Mouse (Mus musculus): ENCODE data around the gene Tmem144. TPM values are rescaled to one million over a fixed set of nuclear protein-coding genes. Genes with fewer than 3 reads are reported as not detected.

The Tmem144 gene
- 2.0 and 3.3 TPM in 2 replicates for polyA plus RNA-seq (2016; fragmentation: Nextera tagmentation; extraction: Ambion mirVana)

DNA sequence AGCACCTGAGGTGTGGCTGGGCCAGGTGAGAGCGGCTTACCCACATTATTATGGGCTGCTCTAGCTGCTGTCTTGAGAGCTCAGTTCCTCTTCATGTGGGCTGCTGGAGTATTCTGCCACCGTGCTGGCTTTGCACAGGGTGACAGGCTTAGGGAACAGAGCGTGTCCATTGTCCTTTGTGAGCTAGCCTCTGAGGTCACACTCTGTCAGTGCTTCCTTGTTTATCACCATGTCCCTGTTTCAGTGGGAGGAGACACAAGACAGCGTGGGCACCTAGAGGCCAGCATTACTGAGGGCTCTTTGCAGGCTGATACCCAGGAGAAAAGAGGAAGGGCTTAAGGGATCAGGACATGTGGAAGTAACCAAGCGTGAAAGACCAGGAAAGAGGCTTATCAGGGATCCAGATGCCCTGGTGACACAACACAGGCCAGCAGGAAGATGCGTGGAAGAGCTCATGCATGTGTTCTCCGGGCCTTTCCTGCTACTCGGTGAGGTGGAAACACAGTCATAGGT is at the start of gene Tmem144:
TSS of gene Tmem144 (minus strand) at position 120 of the 513 bp plus-strand sequence.
- Histone ChIP-seq H3K4me1 (0 out of 2 replicates have a peak, but pooled peaks cover 5% of the 10 kb centered on the region), H3K9ac (no peak within 1 kb of the TSS), H3K4me3 (no peak within 1 kb of the TSS), H3K27me3 (no peaks in the 10 kb centered on the region), H3K9me3 (replicated peaks) (no peaks in the 10 kb centered on the region), H3K27ac (no peak within 1 kb of the TSS), H3K4me2 (replicated peaks) (no peak within 1 kb of the TSS), H3K36me3 (no peaks in the 10 kb centered on the region)
- 55% methylated on average over 8 of the region's 8 CpGs for WGBS
- ATAC-seq (ENCODE audit: low FRiP score) = peak; percentile 21; the same call in 1 of the 2 replicates

- Histone ChIP-seq H3K36me3 (no peaks in the 10 kb centered on the region), H3K27me3 (no peaks in the 10 kb centered on the region), H3K27ac (no peak overlapping the region), H3K4me3 (no peak overlapping the region), H3K9me3 (replicated peaks) (no peaks in the 10 kb centered on the region), H3K9ac (no peak overlapping the region), H3K4me2 (replicated peaks) (no peak overlapping the region), H3K4me1 (no peaks in the 10 kb centered on the region)
- ATAC-seq (ENCODE audit: low FRiP score) = no peak
- WGBS = 90% methylated on average over 4 of the region's 4 CpGs
These were observed 49.2 kb upstream of the Tmem144 start for GRCm38 (mm10) chr3:79901734-79902133.

GRCm38 (mm10) chr3:79901321-79901720 is 48.7 kb upstream of the Tmem144 start:
- no peak for ATAC-seq (ENCODE audit: low FRiP score)
- 89% methylated on average over 6 of the region's 6 CpGs for WGBS
- Histone ChIP-seq H3K4me1 (no peaks in the 10 kb centered on the region), H3K27ac (no peak overlapping the region), H3K4me2 (replicated peaks) (no peak overlapping the region), H3K27me3 (no peaks in the 10 kb centered on the region), H3K4me3 (no peak overlapping the region), H3K9me3 (replicated peaks) (no peaks in the 10 kb centered on the region), H3K36me3 (no peaks in the 10 kb centered on the region), H3K9ac (no peak overlapping the region)

DNA sequence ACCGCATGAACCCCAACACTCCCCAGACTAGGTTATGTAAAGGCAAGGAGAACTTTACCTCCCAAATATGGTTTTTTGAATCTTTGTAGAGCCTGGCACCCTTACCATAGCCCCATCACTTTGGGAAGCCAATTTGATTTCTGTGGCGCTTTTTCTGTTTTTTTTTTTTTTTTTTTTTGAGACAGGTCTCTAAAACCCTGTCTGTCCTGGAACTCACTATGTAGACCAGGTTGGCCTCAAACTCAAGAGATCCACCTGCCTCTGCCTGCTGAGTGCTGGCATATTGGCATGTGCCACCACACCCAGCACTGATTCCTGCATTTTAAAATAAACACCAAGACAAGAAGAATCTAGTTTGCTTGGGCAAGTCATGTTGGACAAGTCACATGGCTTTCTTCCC is 47.9 kb upstream of the Tmem144 start:
- no peak overlapping the region for H3K4me3 ChIP-seq
- H3K27me3 ChIP-seq = no peaks in the 10 kb centered on the region
- ATAC-seq (ENCODE audit: low FRiP score) = no peak

DNA sequence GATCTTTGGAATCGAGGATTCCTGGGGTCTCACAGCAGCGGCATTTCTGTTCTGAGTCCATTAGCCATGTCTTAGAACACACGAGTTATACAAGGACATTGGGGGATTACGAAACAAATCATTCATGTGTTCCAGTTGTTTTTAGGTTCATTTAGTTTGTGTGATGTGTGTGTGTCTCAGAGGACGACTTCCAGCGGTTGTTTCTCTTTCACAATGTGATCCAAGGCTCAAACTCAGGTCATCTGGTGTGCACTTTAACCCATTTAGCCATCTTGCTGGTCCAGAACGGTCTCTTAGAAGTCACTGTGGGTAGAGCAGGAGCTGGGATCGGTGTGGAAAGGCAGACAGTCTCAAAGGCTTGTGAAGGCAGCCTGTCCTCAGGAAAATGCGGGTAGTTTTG is 47.3 kb upstream of the Tmem144 start:
- Histone ChIP-seq H3K4me1 (no peaks in the 10 kb centered on the region), H3K9ac (no peak overlapping the region), H3K27me3 (no peaks in the 10 kb centered on the region), H3K36me3 (no peaks in the 10 kb centered on the region), H3K4me3 (no peak overlapping the region), H3K9me3 (replicated peaks) (no peaks in the 10 kb centered on the region), H3K27ac (no peak overlapping the region), H3K4me2 (replicated peaks) (no peak overlapping the region)
- ATAC-seq (ENCODE audit: low FRiP score) = no peak
- 84% methylated on average over 9 of the region's 9 CpGs for WGBS

More for the DNA sequence above, 47.9 kb upstream of the Tmem144 start:
- 94% methylated on average over 2 of the region's 2 CpGs for WGBS
- Histone ChIP-seq H3K36me3 (no peaks in the 10 kb centered on the region), H3K4me1 (no peaks in the 10 kb centered on the region), H3K9me3 (replicated peaks) (no peaks in the 10 kb centered on the region), H3K4me2 (replicated peaks) (no peak overlapping the region), H3K27ac (no peak overlapping the region), H3K9ac (no peak overlapping the region)

DNA sequence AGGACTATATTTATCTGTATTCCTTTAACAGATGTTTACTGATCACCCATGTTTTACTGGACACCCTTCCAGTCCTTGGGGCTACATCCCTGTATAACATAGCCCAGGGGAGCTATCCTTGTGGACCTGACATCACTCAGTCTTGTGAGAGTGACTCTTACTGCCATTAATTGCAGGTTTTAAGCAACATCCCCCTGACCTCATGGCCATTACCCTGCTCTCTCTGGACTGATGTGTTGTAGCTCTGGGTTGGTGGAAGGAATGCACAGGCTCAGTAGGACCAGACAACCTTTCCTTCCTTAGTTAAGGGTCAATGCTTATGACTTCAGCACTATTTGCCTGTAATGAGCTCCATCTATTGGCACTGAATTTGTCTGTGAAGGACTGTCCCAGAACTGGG is 45.9 kb upstream of the Tmem144 start:
- Histone ChIP-seq H3K4me3 (no peak overlapping the region), H3K27me3 (no peaks in the 10 kb centered on the region), H3K9me3 (replicated peaks) (no peaks in the 10 kb centered on the region), H3K27ac (no peak overlapping the region), H3K36me3 (no peaks in the 10 kb centered on the region), H3K4me2 (replicated peaks) (no peak overlapping the region), H3K9ac (no peak overlapping the region), H3K4me1 (no peaks in the 10 kb centered on the region)
- ATAC-seq (ENCODE audit: low FRiP score) = no peak

- ATAC-seq (ENCODE audit: low FRiP score) = no peak
- no peak overlapping the region for H3K4me3 ChIP-seq
- H3K4me1 ChIP-seq = no peaks in the 10 kb centered on the region
- 72% methylated on average over 13 of the region's 13 CpGs for WGBS
- H3K9me3 ChIP-seq (replicated peaks) = no peaks in the 10 kb centered on the region
- no peak overlapping the region for H3K9ac ChIP-seq
- H3K27me3 ChIP-seq = no peaks in the 10 kb centered on the region
- H3K27ac ChIP-seq = no peak overlapping the region
- H3K4me2 ChIP-seq (replicated peaks) = no peak overlapping the region
- no peaks in the 10 kb centered on the region for H3K36me3 ChIP-seq
These were observed 45.2 kb upstream of the Tmem144 start for GRCm38 (mm10) chr3:79897534-79898370.

DNA sequence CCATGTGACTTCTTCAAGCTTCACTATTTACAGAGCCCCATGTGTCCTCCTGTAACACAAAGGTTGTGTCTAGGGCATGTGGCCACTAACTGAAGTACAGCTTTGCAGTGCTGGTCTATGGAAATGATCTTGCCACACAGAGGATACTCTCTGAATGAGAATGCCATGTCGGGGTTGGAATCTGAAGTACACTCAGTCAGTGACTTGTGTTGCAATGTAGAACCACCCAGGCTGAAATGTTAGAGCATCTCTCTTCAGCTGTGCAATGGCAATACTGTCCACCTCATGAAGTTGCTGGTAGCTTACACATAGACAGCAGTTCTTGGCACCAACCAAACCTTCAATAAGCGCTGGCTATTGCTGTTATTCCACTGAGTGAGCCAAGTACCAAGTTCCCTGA is 35.4 kb upstream of the Tmem144 start:
- H3K4me3 ChIP-seq = no peak overlapping the region
- 83% methylated on average over 2 of the region's 2 CpGs for WGBS
- no peaks in the 10 kb centered on the region for H3K36me3 ChIP-seq
- H3K4me2 ChIP-seq (replicated peaks) = no peak overlapping the region
- no peak overlapping the region for H3K27ac ChIP-seq
- H3K27me3 ChIP-seq = no peaks in the 10 kb centered on the region
- ATAC-seq (ENCODE audit: low FRiP score) = no peak
- H3K9me3 ChIP-seq (replicated peaks) = no peaks in the 10 kb centered on the region
- no peak overlapping the region for H3K9ac ChIP-seq
- peaks cover 12% of the 10 kb centered on the region; the same call in 1 of the 2 replicates for H3K4me1 ChIP-seq

GRCm38 (mm10) chr3:79887161-79887855 is 34.7 kb upstream of the Tmem144 start:
- H3K27ac ChIP-seq = no peak overlapping the region
- H3K36me3 ChIP-seq = no peaks in the 10 kb centered on the region
- no peak overlapping the region for H3K4me3 ChIP-seq
- no peaks in the 10 kb centered on the region for H3K9me3 ChIP-seq (replicated peaks)
- no peak overlapping the region for H3K9ac ChIP-seq
- no peaks in the 10 kb centered on the region for H3K27me3 ChIP-seq
- no peak overlapping the region for H3K4me2 ChIP-seq (replicated peaks)
- peaks cover 12% of the 10 kb centered on the region; the same call in 1 of the 2 replicates for H3K4me1 ChIP-seq
- WGBS = 58% methylated on average over 8 of the region's 8 CpGs
- no peak for ATAC-seq (ENCODE audit: low FRiP score)

GRCm38 (mm10) chr3:79886357-79887091 is 34.0 kb upstream of the Tmem144 start:
- Histone ChIP-seq H3K9me3 (replicated peaks) (no peaks in the 10 kb centered on the region), H3K9ac (no peak overlapping the region), H3K27ac (no peak overlapping the region), H3K27me3 (no peaks in the 10 kb centered on the region), H3K36me3 (no peaks in the 10 kb centered on the region), H3K4me3 (no peak overlapping the region), H3K4me1 (peaks cover 12% of the 10 kb centered on the region; the same call in 1 of the 2 replicates), H3K4me2 (replicated peaks) (peak overlapping the region; percentile 23; the same call in 1 of the 2 replicates)
- WGBS = 88% methylated on average over 23 of the region's 23 CpGs
- ATAC-seq (ENCODE audit: low FRiP score) = peak; percentile 50; the same call in 1 of the 2 replicates

GRCm38 (mm10) chr3:79885686-79886356 is 33.2 kb upstream of the Tmem144 start:
- H3K4me3 ChIP-seq = no peak overlapping the region
- WGBS = 55% methylated on average over 19 of the region's 19 CpGs
- no peaks in the 10 kb centered on the region for H3K27me3 ChIP-seq
- H3K27ac ChIP-seq = no peak overlapping the region
- H3K9ac ChIP-seq = no peak overlapping the region
- peaks cover 12% of the 10 kb centered on the region; the same call in 1 of the 2 replicates for H3K4me1 ChIP-seq
- H3K9me3 ChIP-seq (replicated peaks) = no peaks in the 10 kb centered on the region
- no peak for ATAC-seq (ENCODE audit: low FRiP score)
- peak overlapping the region; percentile 23; the same call in 1 of the 2 replicates for H3K4me2 ChIP-seq (replicated peaks)
- no peaks in the 10 kb centered on the region for H3K36me3 ChIP-seq
